Mouse (Mus musculus) T-cell, adult 2 months (primary cell): ENCODE data around the gene Nrm.
"Not testable (repeated sequence)": the region's sequence is repeated elsewhere in the genome, so short reads cannot be mapped to it uniquely, and the experiment has no call there.

Source experiments
- DNase-seq: peaks from one replicate; pipeline ENCODE4 v3.0.0; 2022; ENCODE audit warnings: low spot score

Nrm gene

GRCm38 (mm10) chr17:35834696-35835422, 26.3 kb upstream of the Nrm start:
- DNase-seq: no peak

GRCm38 (mm10) chr17:35835424-35836140, 25.5 kb upstream of the Nrm start:
- no peak for DNase-seq

- DNase-seq: peak; percentile 74
Observed at GRCm38 (mm10) chr17:35836178-35836965, 24.7 kb upstream of the Nrm start.

- peak; percentile 69 for DNase-seq
Observed at GRCm38 (mm10) chr17:35836991-35837422, 24.1 kb upstream of the Nrm start.

GRCm38 (mm10) chr17:35837487-35837886, 23.6 kb upstream of the Nrm start:
- DNase-seq: no peak

- peak; percentile 91 for DNase-seq
Observed at GRCm38 (mm10) chr17:35838122-35838544, 23.0 kb upstream of the Nrm start, which contains the start of gene Tubb5. Gene Tubb5 (minus strand): TSS chr17:35838306.

GRCm38 (mm10) chr17:35838570-35838969, 22.5 kb upstream of the Nrm start:
- DNase-seq: no peak

GRCm38 (mm10) chr17:35839002-35839401, 22.1 kb upstream of the Nrm start:
- not testable (repeated sequence) for DNase-seq

- DNase-seq: no peak
Observed at GRCm38 (mm10) chr17:35840561-35840960, 20.6 kb upstream of the Nrm start.

- DNase-seq: peak; percentile 99
Observed at GRCm38 (mm10) chr17:35841076-35841950, 19.8 kb upstream of the Nrm start, which contains the start of gene Mdc1. Gene Mdc1 (plus strand): TSS chr17:35841515.

GRCm38 (mm10) chr17:35842006-35842405, 19.1 kb upstream of the Nrm start:
- DNase-seq: no peak

- DNase-seq: no peak
Observed at GRCm38 (mm10) chr17:35843514-35843913, 17.6 kb upstream of the Nrm start.

GRCm38 (mm10) chr17:35848112-35848511, 13.0 kb upstream of the Nrm start:
- DNase-seq: no peak

- DNase-seq: no peak
Observed at GRCm38 (mm10) chr17:35850974-35851373, 10.1 kb upstream of the Nrm start.

- DNase-seq: no peak
Observed at GRCm38 (mm10) chr17:35859371-35859770, 1.7 kb upstream of the Nrm start.

GRCm38 (mm10) chr17:35859835-35860234, 1.3 kb upstream of the Nrm start:
- DNase-seq: no peak

GRCm38 (mm10) chr17:35860831-35861197, 304 bp upstream of the Nrm start:
- DNase-seq: no peak

GRCm38 (mm10) chr17:35864832-35865353, 3.8 kb downstream of the Nrm start:
- DNase-seq: no peak

- DNase-seq: no peak
Observed at GRCm38 (mm10) chr17:35865481-35866280, 4.6 kb downstream of the Nrm start, which contains the start of gene Ppp1r18. Gene Ppp1r18 (plus strand): TSS chr17:35865593.

GRCm38 (mm10) chr17:35866281-35866831, 5.2 kb downstream of the Nrm start:
- no peak for DNase-seq
